Mouse (Mus musculus) yolk sac, embryonic 10.5 days (tissue): Measurements from ENCODE around the gene Pdlim7.

ENCODE experiments used
- DNase-seq: peaks from one replicate; pipeline ENCODE4 v3.0.0-alpha.2; 2017; ENCODE audit warnings: low spot score

Pdlim7 gene

GRCm38 (mm10) chr13:55465184-55465583 is 48.3 kb downstream of the Pdlim7 start:
- DNase-seq = no peak

GRCm38 (mm10) chr13:55464027-55464884 is 49.2 kb downstream of the Pdlim7 start, which contains the start of gene Prr7:
Prr7 (plus strand) TSS chr13:55464267.
- DNase-seq = peak; percentile 57

GRCm38 (mm10) chr13:55463399-55464026 is 50.0 kb downstream of the Pdlim7 start:
- DNase-seq = no peak

DNA sequence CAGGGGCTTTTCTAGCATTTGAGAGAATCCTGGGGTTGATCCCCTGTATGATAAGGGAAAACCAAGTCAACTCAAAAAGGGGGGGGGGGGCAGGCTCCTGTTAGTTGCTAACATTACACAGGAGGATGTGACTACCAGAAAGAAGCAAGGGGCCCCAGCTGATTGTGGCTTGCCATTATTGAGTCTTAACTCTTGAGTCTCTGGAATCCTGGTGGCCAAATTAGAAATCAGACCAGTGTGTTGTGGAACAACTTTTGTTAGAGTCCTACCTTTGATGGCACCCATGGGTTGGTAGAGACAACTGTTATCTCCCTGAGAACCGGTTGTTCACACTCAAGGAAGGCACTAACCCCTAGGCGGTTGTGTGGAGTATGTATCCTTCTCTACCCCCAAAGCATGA is 50.5 kb downstream of the Pdlim7 start:
- no peak for DNase-seq

DNA sequence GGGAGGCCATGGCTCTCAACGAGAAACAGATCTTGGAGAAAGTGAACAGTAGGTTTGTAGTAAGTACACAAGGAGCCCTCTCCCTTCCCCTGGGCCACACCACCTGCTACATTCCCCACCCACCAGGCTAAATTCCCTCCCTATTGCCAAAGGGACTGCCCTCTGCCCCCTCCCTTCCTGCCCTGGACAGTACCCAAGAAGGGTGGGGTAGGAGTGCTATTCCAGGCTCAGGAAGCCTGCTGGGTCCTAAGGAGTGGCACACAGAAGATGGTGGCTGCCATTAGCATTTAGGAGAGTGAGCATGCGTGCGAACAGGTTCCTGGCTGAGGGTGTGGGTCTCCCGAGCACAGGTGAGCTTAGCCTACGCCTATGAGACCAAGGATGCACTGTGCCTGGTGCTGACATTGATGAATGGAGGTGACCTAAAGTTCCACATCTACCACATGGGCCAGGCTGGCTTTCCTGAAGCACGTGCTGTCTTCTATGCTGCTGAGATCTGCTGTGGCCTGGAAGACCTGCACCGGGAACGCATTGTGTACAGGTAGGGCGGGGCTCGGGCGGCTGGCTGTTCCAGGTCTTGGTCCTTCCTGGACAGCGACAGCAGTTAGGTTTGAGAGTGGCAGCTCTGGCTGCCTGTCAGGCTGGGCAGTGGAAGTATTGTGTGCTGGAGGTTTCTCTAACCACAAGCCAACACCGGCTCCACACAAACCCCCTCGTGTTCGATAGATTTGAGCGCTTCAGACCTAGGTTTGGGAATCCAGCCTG is 61.5 kb downstream of the Pdlim7 start:
- DNase-seq = no peak

DNA sequence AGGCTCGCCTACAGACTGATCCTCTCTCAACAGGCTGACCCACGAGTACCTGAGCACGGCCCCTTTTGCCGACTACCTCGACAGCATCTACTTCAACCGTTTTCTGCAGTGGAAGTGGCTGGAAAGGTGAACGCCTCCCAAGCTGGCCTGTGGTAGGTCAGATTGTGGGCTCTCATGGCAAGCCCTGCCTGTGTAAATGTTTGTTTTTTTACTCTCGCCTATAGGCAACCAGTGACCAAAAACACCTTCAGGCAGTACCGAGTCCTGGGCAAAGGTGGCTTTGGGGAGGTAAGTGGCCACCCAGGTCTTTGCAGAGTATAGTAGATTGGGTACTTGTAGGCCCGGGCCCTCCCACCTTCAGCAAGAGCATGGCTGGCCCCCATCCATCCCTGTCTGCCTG is 62.2 kb downstream of the Pdlim7 start:
- no peak for DNase-seq

DNA sequence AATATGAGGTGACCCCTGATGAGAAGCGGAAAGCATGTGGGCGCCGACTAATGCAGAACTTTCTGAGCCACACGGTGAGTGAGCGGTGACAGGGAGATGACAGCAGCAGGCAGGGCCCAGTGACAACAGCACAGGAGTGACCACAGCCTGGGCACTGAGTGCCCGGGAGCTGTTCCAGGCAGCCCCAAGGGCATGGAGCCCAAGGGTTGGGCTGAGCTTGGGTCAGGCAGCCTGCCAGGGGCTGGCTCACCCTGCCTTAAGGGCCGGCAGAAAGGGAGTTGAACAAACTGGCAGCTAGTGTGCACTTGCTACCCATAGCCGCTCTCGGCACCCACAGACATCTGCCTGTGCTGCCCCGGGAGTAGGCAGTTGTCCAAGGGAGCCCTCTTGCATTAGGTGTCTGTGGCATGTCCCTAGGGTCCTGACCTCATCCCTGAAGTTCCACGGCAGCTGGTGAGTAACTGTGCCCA is 62.9 kb downstream of the Pdlim7 start:
- DNase-seq = no peak

DNA sequence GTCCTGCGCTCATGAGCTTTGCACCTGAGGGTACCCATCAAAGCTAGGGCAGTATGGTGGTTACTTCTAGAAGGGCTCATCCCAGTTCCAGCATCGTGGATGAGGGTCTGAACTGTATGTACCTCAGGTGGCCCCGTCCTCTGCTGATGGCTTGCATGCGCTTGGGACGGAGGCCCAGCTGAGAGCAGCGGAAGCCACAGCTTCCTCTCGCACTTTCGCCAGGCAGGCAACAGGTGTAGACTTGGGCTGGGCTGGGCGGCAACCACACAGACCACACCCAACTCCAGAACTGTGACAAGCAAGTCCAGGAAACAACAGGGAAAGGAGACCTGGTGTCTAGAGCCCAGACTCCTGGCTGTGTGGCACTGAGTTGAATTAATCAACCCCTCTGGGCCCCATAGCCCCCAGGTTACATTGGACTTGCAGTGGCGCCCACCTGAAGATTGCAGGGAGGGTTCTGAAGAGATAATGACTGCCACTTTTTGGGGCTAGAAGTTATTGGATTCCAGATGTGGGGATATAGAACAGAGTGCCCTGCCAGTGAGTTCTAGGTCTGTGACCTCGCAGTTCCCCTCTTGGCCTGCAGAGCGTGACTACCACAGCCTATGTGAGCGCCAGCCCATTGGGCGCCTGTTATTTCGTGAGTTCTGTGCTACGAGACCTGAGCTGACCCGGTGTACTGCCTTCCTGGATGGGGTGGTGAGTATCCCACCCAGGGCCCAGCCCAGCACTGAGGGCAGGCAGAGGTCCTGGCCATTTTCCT is 63.6 kb downstream of the Pdlim7 start:
- DNase-seq = no peak

DNA sequence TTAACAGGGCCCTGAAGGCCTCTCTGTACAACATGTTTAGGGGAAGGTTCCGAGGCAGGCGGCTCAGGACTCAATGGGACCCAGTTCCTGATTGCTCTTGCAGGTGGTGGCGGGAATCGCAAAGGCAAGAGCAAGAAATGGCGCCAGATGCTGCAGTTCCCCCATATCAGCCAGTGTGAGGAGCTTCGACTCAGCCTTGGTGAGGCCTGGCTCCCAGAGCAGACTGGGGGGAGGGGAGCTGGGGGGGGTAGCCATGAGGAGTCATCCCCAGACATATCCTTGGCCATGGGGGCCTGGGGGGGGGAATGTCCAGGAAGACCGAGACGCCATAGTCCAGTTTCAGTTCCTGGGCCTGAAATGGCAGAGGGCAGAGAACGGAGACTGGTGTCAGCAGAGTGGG is 64.3 kb downstream of the Pdlim7 start:
- no peak for DNase-seq

- no peak for DNase-seq
Observed at GRCm38 (mm10) chr13:55448131-55448530, 65.3 kb downstream of the Pdlim7 start.

DNA sequence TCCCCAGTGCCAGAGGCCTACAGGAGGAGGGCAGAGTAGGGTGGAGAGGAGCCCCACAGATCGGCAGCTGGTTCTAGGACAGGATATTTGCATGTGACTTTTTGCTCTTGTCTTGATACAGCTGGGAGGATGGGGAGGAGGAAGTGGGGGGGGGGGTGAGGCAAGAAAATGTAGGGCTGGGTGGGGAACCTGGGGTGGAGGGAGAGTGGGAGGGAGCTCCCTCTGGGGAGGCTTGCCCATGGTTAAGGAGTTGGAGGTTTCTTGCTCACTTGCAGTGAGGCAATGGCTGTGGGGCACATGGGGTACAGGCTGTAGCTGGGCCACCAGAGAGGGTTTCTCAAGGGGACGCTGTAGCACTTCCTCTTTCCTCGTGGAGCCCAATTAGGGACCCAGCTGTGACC is 65.9 kb downstream of the Pdlim7 start:
- no peak for DNase-seq

DNA sequence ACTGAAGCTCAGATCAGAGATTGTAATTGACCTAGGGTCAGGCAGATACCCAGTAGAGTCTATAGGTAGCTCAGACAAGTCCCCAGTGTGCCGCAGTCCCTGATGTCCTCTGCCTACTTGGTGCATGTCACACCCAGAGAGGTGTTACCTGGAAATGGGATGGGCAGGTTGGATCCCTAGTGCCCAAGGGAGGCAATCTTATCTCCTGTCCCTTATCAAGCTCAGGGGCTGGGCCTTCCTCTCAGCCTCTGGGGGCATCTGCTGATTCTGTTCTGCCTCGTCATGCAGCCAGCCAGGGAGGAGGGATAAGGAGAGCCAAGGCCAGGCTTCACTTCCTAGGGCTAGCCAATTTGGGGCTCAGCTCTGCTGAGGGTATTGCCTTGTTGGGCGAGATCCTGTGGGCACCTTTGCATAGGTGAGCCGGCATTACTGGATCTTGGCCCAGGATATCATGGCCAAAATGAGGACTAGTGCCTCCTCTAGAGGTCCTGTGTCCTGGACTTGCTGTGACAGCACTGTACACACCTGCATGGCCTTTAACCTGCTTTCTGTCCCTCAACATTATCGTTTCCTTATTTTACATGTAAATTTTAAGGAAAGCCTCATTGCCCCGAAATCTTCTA is 66.9 kb downstream of the Pdlim7 start:
- no peak for DNase-seq
